Mouse (Mus musculus) megakaryocyte, adult 5-6 weeks (primary cell): Measurements from ENCODE around the gene Fanca. TPM values are rescaled to one million over a fixed set of nuclear protein-coding genes. Genes with fewer than 3 reads are reported as not detected.
A peak's percentile ranks its signal among the peaks of the same experiment; 100 is the strongest.
"Not testable (repeated sequence)": the region's sequence is repeated elsewhere in the genome, so short reads cannot be mapped to it uniquely, and the experiment has no call there.

Experiments used
- ATAC-seq: 2 replicates; pipeline ENCODE4 v1.8.0; 2016; ENCODE audit warnings: mild to moderate bottlenecking, inconsistent platforms; ENCODE audit not compliant: poor library complexity, severe bottlenecking
- total RNA-seq, 2 experiments: library from RNA; stranded (forward) in 1 of 2; stranded (reverse) in 1 of 2; fragments of 153-499, 151-499 nt in 1 of 2; fragments of 221-1000, 200-1000 nt in 1 of 2; gene quantifications; 2 replicates each; pipeline versions ENCODE4 v1.2.3 to v1.2.4; 2015 to 2017

Gene Fanca
- total RNA-seq, 2 experiments from 2014 or later, result 29.5 to 37.9 TPM

- ATAC-seq, result no peak
Measured at GRCm38 (mm10) chr8:123275096-123275495, 43.3 kb downstream of the Fanca start.

DNA sequence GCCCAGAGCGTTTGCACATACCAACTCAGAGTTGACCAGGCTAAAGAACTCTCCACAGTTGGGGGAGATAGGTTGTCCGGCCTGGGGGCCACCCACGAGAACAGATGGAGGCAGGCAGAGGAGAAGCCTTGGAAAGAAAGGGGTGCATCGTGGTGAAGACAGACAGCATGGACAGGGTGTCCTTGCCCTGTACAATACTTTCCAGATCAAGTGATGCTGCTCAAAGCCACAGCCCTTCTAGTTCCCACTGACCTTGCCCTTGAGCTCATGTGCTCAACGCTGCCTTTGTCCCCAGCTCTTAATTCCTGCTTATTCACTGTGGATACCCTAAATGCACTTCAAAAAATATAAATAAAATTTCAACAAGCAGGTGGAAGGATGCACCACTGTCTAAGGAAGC, 43.9 kb downstream of the Fanca start:
- no peak for ATAC-seq

GRCm38 (mm10) chr8:123271901-123272300, 46.5 kb downstream of the Fanca start:
- no peak for ATAC-seq

- no peak for ATAC-seq
Measured at GRCm38 (mm10) chr8:123271147-123271546, 47.2 kb downstream of the Fanca start.

DNA sequence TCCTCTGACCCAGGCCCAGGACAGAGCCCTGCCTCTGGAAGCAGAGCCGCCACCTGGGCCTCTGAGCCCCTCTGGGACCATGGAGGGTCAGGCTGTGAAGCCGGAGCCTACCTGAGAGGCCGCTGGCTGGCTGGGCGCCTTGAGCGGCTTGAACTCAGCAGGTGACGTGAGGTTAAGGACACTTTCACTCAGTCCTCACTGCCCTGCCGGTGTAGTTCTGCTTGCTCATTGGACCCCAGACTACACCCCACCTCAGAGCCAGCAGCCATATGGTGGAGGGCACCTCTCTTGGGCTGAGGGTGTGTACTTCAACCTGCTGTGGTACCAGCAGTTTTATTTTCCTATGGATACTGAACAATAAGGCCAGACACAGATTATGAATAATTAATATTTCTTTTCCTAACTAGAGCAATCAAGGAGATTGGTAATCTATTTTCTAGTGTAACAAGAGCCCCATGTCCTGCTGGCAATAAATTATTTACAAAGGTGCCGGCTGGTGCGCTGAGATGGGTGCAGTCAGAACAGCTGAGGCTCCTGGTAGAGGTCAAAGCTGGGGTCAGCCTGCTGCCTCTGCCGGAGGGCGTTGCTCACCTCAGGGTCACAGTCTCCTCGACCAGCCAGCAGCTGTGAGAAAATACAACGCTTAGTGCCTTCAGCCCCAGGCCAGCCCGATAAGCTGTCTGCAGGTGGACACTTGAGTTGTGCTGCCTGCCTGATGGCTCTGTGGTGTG, 50.3 kb downstream of the Fanca start:
- no peak for ATAC-seq

- not testable (repeated sequence) for ATAC-seq
Measured at GRCm38 (mm10) chr8:123257593-123257992, 60.8 kb downstream of the Fanca start.

DNA sequence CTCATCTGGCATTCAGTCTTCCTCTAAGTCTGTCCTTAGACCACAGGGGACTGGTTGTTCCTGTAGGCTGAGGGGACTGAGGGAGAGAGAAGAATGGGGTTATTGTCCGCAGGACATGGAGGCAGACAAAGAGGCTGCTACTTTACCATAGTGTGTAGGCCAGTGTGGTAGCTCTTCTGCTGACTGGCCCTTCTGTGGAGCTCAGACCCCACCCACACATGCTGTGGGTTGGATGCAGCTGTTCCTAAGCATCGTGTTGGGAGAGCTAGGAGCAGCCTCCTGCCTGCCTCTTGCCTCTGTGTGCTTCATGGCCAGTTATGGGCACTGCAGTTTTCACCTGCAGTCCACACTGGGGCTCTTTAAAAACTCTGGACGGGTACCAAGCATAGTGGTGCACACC, 61.3 kb downstream of the Fanca start:
- ATAC-seq, result no peak

- ATAC-seq, result 0 out of 2 replicates have a peak, but pooled peaks have one; percentile 23
Measured at GRCm38 (mm10) chr8:123255170-123255569, 63.2 kb downstream of the Fanca start.

DNA sequence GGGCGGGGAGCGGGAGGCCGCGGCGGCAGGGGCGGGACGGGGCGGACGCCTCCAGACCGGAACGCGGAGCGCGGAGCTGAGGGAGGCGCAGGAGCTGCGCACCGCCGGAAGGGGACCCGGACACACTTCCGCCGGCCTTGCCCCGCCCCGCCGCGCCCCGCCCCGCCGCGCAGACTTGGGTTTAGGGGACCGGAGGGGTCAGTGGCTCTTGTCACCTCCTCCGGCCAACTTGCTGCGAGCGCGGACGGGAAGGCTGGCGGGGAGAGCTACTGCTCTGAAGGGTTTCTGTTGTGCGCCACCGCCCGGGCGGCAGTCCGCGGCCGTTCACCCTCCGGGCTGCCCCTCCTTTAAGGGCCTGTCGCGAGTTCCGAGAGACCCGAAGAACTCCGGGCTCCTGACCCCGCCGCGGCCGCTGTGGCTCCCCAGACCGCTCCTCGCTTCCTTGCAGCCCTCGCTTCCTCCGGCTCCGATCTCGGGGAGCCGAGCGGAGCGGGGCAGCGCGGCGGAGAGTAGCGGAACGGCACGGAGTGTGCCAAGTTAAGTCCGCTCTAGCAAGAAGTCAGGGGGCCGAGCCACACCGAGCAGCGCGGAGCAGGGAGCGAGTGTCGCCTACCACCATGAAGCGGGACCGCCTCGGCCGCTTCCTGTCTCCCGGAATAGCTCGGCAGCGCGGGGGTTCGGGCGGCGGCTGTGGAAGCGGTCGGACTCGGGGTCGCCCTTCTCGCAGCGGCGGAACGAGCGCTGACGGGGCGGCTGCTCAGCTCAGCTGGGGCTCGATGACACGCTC, 64.1 kb downstream of the Fanca start, which contains the start of the genes Zfp276 and Vps9d1:
Gene Zfp276, plus strand, starts transcription at position 97 of the 787 bp plus-strand sequence.
Gene Vps9d1, minus strand, starts transcription at position 250 of the 787 bp plus-strand sequence.
- ATAC-seq, result peak; percentile 95

DNA sequence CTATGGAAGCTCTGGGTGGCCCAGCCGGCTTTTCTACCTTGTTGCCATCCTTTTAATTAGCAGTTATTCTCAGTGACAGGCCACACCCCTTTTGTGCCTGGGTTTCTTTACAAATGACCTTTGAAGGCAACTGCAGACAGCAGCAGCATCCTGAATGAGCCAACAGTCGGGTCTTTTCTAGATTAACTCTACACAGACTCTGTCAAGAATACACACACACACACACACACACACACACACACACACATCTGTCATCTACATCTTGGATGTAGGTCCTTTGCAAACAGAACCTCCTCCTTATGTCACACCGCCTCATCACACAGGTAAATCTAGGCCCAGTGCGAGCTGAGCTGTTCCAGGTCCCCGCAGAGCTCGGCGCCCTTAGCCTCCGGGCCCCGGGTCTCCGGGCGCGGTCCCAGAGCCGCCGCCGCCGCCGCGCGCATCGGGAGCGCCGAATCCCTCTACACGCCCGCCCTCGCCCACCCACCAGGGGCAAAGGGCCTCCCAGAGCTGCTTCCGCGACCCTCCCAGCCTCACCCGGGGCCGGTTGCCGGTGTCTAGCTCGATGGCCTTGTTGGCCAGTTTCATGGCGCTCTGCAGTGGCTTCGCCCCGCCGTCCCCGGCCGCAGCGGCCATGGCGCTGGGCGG, 64.8 kb downstream of the Fanca start:
- no peak for ATAC-seq

- no peak for ATAC-seq
Measured at GRCm38 (mm10) chr8:123252925-123253324, 65.5 kb downstream of the Fanca start.

DNA sequence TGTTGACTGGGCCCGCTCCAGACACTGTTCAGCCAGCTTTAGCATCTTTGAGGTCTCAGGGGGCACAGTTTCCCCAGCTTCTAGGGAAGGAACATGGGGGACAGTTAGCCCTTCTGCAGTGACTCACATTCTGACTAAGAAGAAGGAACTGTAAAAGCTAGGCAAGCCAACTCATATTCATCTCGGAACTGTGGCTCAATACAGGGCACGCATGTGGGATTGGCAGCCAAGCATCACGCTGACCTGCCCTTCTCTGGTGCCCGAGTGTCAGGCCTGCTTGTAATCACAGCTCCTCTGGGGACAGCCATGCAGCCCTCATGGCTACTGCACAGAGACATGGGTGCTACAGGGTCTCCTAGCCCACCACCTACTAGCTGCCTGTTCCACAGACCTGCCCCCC, 67.4 kb downstream of the Fanca start:
- no peak for ATAC-seq

GRCm38 (mm10) chr8:123248596-123248995, 69.8 kb downstream of the Fanca start:
- peak; percentile 87 for ATAC-seq

DNA sequence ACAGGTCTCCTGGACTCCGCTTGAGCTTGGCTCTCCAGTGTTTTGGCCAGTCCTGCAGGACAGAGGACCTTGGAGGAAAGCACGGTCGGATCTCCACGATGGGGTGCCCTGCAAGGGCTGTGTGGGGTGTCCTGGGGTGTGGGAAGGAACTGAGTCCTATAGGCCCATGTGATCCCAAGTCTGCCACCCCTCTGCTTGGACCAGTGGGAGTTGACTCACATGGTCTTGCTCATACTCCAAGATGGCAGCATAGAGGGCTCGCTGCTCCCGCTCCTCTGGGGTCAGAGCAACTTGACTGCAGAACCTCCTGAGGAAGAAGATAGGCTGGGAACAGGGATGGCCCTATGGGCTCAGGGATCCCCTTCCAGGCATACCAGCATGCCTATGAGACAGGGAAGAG, 70.6 kb downstream of the Fanca start:
- no peak for ATAC-seq

DNA sequence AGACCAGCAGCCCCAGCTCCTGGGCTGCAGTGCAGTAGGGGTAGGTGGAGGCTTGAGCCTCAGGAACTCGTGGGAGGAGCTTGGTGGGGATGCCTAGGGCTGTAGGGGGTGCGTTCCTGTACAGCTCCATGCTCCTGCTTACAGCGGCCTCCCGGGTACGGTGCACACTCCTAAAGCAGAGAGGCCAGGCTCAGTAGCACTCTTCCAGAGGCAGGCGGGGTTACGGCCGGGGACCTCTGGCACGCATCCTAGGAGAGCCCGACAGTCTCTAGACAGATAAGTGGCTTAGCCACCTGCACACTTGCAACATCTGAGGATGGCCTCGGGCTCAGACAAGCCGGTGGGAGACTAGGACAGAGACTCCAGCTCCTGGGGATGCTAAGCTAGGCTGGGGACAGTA, 72.8 kb downstream of the Fanca start:
- no peak for ATAC-seq

GRCm38 (mm10) chr8:123244382-123244781, 74.0 kb downstream of the Fanca start:
- no peak for ATAC-seq

DNA sequence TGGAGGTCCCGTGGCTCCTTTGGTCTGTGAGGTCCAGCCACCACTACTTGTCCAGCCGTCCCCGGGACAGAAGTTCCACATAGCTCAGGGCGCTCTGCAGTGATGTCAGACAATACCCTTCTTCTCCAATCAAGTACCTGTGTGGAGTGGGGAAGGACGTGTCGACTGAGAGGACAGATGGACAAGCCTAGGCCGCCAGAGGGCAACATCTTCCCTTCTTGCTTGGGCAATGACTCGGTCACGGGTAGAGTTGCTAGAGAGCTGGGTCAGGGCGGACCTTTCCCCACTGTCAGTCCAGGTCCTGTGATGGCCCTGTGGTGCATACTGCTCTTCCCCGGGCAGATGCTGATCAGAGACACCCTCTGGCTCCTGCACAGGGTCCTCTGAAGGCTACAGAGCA, 75.3 kb downstream of the Fanca start:
- peak; percentile 60 for ATAC-seq

DNA sequence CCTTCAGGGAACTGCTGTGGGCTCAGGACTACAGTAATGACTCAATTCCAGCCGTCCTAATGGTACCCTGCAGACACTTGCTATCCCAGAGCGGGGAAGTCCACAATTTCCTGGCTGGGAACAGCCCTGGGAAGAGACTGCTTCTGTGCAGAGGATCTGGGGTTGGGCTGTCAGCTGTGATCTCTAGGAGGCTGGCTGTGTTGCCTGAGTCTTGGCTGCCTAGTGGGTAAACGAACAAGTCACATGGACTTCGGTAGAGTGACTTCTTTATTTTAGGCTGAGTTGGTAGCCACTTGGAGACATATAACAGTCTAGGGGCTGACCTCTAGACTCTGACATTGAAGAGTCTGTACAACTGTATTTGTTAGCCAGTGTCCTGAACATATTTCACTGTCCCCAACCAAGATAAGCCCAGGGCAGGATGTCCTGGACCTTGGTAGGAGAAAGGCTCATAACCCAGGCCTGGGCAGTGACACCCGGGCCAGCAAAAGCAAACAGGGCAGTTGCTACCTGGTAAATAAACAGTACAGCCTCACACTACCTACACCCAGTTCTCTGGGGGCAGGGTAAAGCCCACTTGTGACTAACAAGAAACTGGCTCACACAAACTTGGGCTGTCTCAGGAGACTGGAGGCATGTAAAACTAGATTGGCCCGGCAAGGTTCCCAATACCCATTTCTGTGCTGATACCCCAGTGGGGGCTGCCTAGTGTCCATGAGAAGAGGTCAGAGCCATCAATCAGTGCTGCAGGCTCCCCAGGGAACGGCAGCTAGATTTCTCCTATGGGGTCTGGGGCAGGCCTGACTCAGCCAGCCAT, 76.1 kb downstream of the Fanca start:
- no peak for ATAC-seq

DNA sequence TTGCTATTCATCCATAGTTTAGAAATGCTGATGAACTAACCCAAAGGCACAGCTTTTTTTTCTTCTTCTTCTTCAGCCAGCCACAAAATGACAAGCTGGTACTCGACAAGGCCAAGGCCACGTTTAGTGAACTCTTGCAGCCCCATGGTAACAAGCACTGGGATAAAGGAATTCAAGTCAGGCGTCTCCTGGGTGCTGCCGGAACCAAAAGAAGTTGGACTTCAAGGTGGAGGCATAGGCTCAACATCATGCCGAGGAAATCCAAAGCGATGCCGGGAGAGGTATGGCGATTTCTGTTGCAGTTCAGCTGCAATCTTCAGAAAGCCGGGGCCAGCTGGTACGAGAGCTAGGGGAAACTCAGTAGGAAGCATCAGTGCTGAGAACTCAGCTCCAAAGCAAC, 79.0 kb downstream of the Fanca start:
- ATAC-seq, result no peak
